Mouse (Mus musculus) activated CD4-positive, CD25-positive, alpha-beta regulatory T cell, adult 4 months (primary cell): Measurements from ENCODE around the gene Brwd1. TPM values are rescaled to one million over a fixed set of nuclear protein-coding genes. Genes with fewer than 3 reads are reported as not detected.
A peak's percentile ranks its signal among the peaks of the same experiment; 100 is the strongest.
"Not testable (repeated sequence)": the region's sequence is repeated elsewhere in the genome, so short reads cannot be mapped to it uniquely, and the experiment has no call there.

ENCODE experiments used
- ATAC-seq: one replicate; pipeline ENCODE4 v1.8.0; 2017
- polyA plus RNA-seq, 2 experiments: library from polyadenylated mRNA; unstranded; fragments of 100-300 nt; shearing (Covaris generic); gene quantifications; one replicate each; pipeline ENCODE4 v1.2.1; 2017

Brwd1 gene
- polyA plus RNA-seq, 2 experiments from 2014 or later = 31.3 to 31.5 TPM

- ATAC-seq = no peak
Measured at GRCm38 (mm10) chr16:95970841-95971240, 111.5 kb downstream of the Brwd1 start.

- ATAC-seq = no peak
Measured at GRCm38 (mm10) chr16:95967455-95967854, 114.9 kb downstream of the Brwd1 start.

- no peak for ATAC-seq
Measured at GRCm38 (mm10) chr16:95964427-95965023, 117.8 kb downstream of the Brwd1 start.

- ATAC-seq = not testable (repeated sequence)
Measured at GRCm38 (mm10) chr16:95961484-95961883, 120.8 kb downstream of the Brwd1 start.

GRCm38 (mm10) chr16:95960689-95961088 lies 121.6 kb downstream of the Brwd1 start:
- not testable (repeated sequence) for ATAC-seq

- ATAC-seq = no peak
Measured at GRCm38 (mm10) chr16:95958080-95958479, 124.2 kb downstream of the Brwd1 start.

- ATAC-seq = no peak
Measured at GRCm38 (mm10) chr16:95956618-95957017, 125.7 kb downstream of the Brwd1 start.

- ATAC-seq = no peak
Measured at GRCm38 (mm10) chr16:95955716-95956346, 126.5 kb downstream of the Brwd1 start.

GRCm38 (mm10) chr16:95954341-95954740 lies 128.0 kb downstream of the Brwd1 start:
- ATAC-seq = no peak

- no peak for ATAC-seq
Measured at GRCm38 (mm10) chr16:95953159-95953650, 129.1 kb downstream of the Brwd1 start.

GRCm38 (mm10) chr16:95951471-95951870 lies 130.9 kb downstream of the Brwd1 start:
- no peak for ATAC-seq

GRCm38 (mm10) chr16:95945389-95946311 lies 136.7 kb downstream of the Brwd1 start:
- ATAC-seq = peak; percentile 78

- no peak for ATAC-seq
Measured at GRCm38 (mm10) chr16:95943186-95943585, 139.1 kb downstream of the Brwd1 start.

Other genes with a start within 250 kb of the Brwd1 start
- gene Psmg1, start 91.6 kb downstream of the Brwd1 start, polyA plus RNA-seq = 10 to 100 TPM; 21.0 to 29.4 TPM
- 10 to 100 TPM; 89.9 to 90.5 TPM for gene Hmgn1, start 45.2 kb upstream of the Brwd1 start, polyA plus RNA-seq
- gene Wrb, start 62.9 kb upstream of the Brwd1 start, polyA plus RNA-seq = 10 to 100 TPM; 13.1 to 16.6 TPM
- gene Lca5l, start 109.7 kb upstream of the Brwd1 start, polyA plus RNA-seq = under 1 TPM in 1 of 2 experiments, not detected in 1; 0.13 TPM
- gene Sh3bgr, start 117.9 kb upstream of the Brwd1 start, polyA plus RNA-seq = not detected
- gene B3galt5, start 153.3 kb upstream of the Brwd1 start, polyA plus RNA-seq = 1 to 10 TPM in 1 of 2 experiments, under 1 TPM in 1; 0.89 to 1.1 TPM